In the genomic region with DNA sequence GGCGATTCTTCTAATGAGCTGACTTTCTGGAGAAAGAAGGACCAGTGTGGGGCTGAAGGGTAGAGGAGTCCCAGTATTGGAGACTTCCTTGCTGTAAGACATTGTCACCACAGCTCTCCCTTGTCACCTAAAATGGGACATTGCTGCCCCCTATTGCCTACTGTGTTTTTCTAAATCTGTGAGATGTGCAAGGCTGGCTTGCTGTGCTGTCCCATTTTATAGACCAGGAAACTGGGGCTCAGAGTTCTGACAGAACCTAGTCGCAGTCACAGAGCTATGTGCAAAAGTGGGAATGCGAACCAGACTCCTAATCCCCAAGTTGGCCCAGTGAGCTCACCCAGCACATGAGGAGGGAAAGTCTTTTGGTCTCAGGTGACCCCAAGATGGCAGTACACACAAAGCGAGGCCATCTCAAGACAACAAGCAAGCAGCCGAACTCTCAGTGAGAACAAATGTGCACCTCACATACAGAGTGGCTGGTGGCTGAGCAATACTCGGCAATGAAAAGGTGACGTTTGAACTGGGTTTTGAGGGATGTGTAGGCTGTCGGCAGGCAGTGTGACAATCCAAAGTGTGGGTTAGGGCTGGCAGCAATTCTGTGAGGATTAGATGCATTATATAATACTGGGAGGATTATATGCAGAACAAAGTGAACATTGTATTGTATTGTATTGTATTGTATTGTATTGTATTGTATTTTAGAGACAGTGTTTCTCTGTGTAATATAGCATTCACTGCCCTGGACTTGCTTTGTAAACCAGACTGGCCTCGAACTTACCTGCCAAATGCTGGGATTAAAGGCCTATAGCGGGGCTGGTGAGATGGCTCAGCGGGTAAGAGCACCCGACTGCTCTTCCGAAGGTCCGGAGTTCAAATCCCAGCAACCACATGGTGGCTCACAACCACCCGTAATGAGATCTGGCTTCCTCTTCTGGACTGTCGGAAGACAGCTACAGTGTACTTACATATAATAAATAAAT, we compare ENCODE assay signal across 8 mouse cellular contexts. TPM values are rescaled to one million over a fixed set of nuclear protein-coding genes. Genes with fewer than 3 reads are reported as not detected.
A peak's percentile ranks its signal among the peaks of the same experiment; 100 is the strongest.
DNase-seq lines count a peak whose midpoint lies in the region; ATAC-seq lines count a peak whose summit lies in the region.

No protein-coding gene starts in this region.

- no peak for DNase-seq in frontal cortex, postnatal 10 days (ENCODE audit: low spot score in 2 of 2)
- peak; percentile 87 for DNase-seq in A20 (ENCODE audit: low read depth, low spot score)
- DNase-seq in adrenal gland, postnatal 36 days: peak; percentile 60 to 74
- peak; percentile 82 for DNase-seq in heart, adult 8-10 months (ENCODE audit: low spot score)
- peak; percentile 72 to 77 for DNase-seq in left cerebral cortex, adult 18-20 months (ENCODE audit: low spot score in 2 of 2)
- DNase-seq in natural killer cell, adult 2 months (ENCODE audit: low spot score in 2 of 2): peak; percentile 53 to 73
- DNase-seq in ovary, postnatal 10 days (ENCODE audit: low spot score): no peak

- ATAC-seq in frontal cortex, adult (ENCODE audit: low TSS enrichment): peak; percentile 54; the same call in 1 of the 2 replicates

RNA-seq across cellular contexts. Expression of gene Tmed2, which starts 1.4 kb away (rescaled TPM):
- 100 to 1,000 TPM; 226 to 241 TPM for total RNA-seq in adrenal gland, postnatal 36 days (2021)
- total RNA-seq in heart, adult 8-10 months (2022): 100 to 1,000 TPM; 164 to 190 (median 179) TPM
- total RNA-seq in left cerebral cortex, adult 18-20 months (2021): 100 to 1,000 TPM; 103 to 122 TPM

RNA-seq across cellular contexts. Expression of gene Rilpl1, which starts 7.9 kb away (rescaled TPM):
- total RNA-seq in adrenal gland, postnatal 36 days (2021): 10 to 100 TPM; 16.2 to 17.4 TPM
- 100 to 1,000 TPM; 179 to 263 (median 215) TPM for total RNA-seq in heart, adult 8-10 months (2022)
- total RNA-seq in left cerebral cortex, adult 18-20 months (2021): 10 to 100 TPM; 85.1 to 93.3 TPM

RNA-seq across cellular contexts. Expression of gene Ddx55, which starts 13.6 kb away (rescaled TPM):
- 10 to 100 TPM; 11.8 to 13.2 TPM for total RNA-seq in adrenal gland, postnatal 36 days (2021)
- total RNA-seq in heart, adult 8-10 months (2022): 1 to 10 TPM; 4.2 to 6.6 (median 5.5) TPM
- 10 to 100 TPM; 22.6 to 25.9 TPM for total RNA-seq in left cerebral cortex, adult 18-20 months (2021)

RNA-seq across cellular contexts. Expression of gene Eif2b1, which starts 39.8 kb away (rescaled TPM):
- total RNA-seq in adrenal gland, postnatal 36 days (2021): 10 to 100 TPM; 43.6 to 55.3 TPM
- total RNA-seq in heart, adult 8-10 months (2022): 10 to 100 TPM; 22.3 to 29.9 (median 28.5) TPM
- total RNA-seq in left cerebral cortex, adult 18-20 months (2021): 10 to 100 TPM; 30.6 to 31.3 TPM

RNA-seq across cellular contexts. Expression of gene Gtf2h3, which starts 39.8 kb away (rescaled TPM):
- 10 to 100 TPM; 40.4 to 44.2 TPM for total RNA-seq in adrenal gland, postnatal 36 days (2021)
- 10 to 100 TPM; 17.8 to 21.5 (median 20.1) TPM for total RNA-seq in heart, adult 8-10 months (2022)
- 10 to 100 TPM; 25.0 to 29.6 TPM for total RNA-seq in left cerebral cortex, adult 18-20 months (2021)

Comparison
In these comparisons a context has a peak if more than half of its experiments do, and no peak if none do; other contexts are left out.
1. DNase-seq: peak in A20 (single experiment), adrenal gland, postnatal 36 days (2 of 2), heart, adult 8-10 months (single experiment), left cerebral cortex, adult 18-20 months (2 of 2) and natural killer cell, adult 2 months (2 of 2); none in frontal cortex, postnatal 10 days (0 of 2) and ovary, postnatal 10 days (single experiment).
2. RNA of gene Rilpl1, which starts 7.9 kb away (total RNA-seq): 179 to 263 TPM in heart, adult 8-10 months and 85.1 to 93.3 TPM in left cerebral cortex, adult 18-20 months; 16.2 to 17.4 TPM in adrenal gland, postnatal 36 days; every median in the first group is over 4 times any median in the second.